Mouse (Mus musculus) splenic B cell, adult 2 months (primary cell): ENCODE results near the gene Cdc42bpg.
"Not testable (repeated sequence)": the region's sequence is repeated elsewhere in the genome, so short reads cannot be mapped to it uniquely, and the experiment has no call there.

Experiments
- DNase-seq: peaks from one replicate; pipeline ENCODE4 v3.0.0-alpha.2; 2011; ENCODE audit warnings: low read depth, low spot score
- H3K27me3 ChIP-seq: 2 replicates; pipeline ENCODE4 v1.6.1; 2012; ENCODE audit warnings: mild to moderate bottlenecking, low read length, moderate library complexity, mixed read lengths; ENCODE audit not compliant: control insufficient read depth, poor library complexity, insufficient read depth, severe bottlenecking
- H3K36me3 ChIP-seq: 2 replicates; pipeline ENCODE4 v1.6.1; 2012; ENCODE audit warnings: mild to moderate bottlenecking, low read length, moderate library complexity, mixed read lengths; ENCODE audit not compliant: control insufficient read depth, poor library complexity, insufficient read depth, severe bottlenecking

Gene Cdc42bpg

GRCm38 (mm10) chr19:6285226-6285625, 21.0 kb upstream of the Cdc42bpg start:
- Histone ChIP-seq H3K27me3 (no peaks in the 10 kb centered on the region), H3K36me3 (peaks cover 9% of the 10 kb centered on the region)
- DNase-seq = no peak

GRCm38 (mm10) chr19:6285632-6286433, 20.4 kb upstream of the Cdc42bpg start:
- H3K27me3 ChIP-seq = no peaks in the 10 kb centered on the region
- DNase-seq = no peak
- H3K36me3 ChIP-seq = peaks cover 9% of the 10 kb centered on the region

GRCm38 (mm10) chr19:6286434-6287401, 19.5 kb upstream of the Cdc42bpg start:
- DNase-seq = no peak
- Histone ChIP-seq H3K27me3 (no peaks in the 10 kb centered on the region), H3K36me3 (peaks cover 9% of the 10 kb centered on the region)

DNA sequence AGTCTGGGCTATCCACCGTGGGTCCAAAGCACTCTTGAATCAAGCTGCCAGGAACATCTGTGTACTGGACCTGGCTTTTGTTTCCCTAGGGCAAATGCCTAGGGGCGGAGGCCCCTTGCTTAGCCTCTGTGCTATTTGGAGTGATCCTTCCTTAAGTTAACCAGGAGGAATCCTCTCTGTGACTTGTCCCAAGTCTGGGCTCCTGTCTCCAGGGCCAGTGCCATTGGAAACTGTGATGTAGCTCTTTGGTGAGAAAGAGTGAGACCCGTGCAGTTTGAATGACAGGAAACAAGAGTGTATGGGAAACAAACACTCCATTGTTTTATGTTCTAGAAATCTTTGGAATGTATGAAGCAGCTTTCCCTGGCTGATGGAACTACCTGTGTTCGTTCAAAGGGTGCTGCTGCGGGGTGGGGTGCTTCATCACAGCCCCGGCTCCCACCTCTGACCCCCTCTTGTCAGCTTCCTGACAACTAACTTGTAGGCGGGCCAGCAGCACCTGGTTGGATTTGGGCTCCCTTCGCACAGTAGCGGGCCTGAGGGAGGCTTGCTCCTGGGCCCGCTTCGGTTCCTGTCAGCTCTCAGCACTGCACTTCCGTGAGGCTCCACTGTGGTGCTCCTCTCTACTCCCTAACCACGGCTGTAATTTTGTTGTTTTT, 17.9 kb upstream of the Cdc42bpg start:
- DNase-seq = no peak
- Histone ChIP-seq H3K36me3 (peaks cover 4% of the 10 kb centered on the region), H3K27me3 (no peaks in the 10 kb centered on the region)

DNA sequence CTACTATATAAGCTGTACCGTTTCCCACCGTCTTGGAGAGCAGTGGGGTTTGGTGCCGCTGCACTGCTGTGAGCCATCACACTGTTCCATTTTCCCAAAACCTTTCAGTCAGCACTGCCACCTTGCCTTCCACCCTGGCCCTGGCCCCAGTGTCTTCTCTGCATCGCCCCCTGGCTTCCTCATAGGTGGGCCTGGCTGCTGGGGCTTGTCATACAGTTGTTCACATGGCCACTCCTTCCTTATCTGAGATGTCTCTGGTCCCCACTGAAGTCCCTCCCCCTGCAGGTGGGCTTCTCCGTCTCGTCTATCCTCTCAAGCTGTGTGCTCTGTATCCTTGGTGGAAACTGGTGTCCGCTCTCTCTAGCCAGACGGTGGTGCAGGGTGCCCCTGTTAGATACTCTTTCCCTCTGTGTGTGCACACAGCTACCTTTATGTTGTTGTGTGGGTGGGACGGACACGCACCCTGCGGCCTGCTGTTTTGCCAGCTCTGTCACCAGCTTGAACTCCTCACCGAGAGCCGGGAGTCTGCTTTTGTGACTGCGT, 16.5 kb upstream of the Cdc42bpg start:
- DNase-seq = no peak
- Histone ChIP-seq H3K36me3 (peaks cover 3% of the 10 kb centered on the region), H3K27me3 (no peaks in the 10 kb centered on the region)

GRCm38 (mm10) chr19:6290720-6291116, 15.5 kb upstream of the Cdc42bpg start:
- H3K27me3 ChIP-seq, DNase-seq: not testable (repeated sequence)
- peaks cover 11% of the 10 kb centered on the region for H3K36me3 ChIP-seq

DNA sequence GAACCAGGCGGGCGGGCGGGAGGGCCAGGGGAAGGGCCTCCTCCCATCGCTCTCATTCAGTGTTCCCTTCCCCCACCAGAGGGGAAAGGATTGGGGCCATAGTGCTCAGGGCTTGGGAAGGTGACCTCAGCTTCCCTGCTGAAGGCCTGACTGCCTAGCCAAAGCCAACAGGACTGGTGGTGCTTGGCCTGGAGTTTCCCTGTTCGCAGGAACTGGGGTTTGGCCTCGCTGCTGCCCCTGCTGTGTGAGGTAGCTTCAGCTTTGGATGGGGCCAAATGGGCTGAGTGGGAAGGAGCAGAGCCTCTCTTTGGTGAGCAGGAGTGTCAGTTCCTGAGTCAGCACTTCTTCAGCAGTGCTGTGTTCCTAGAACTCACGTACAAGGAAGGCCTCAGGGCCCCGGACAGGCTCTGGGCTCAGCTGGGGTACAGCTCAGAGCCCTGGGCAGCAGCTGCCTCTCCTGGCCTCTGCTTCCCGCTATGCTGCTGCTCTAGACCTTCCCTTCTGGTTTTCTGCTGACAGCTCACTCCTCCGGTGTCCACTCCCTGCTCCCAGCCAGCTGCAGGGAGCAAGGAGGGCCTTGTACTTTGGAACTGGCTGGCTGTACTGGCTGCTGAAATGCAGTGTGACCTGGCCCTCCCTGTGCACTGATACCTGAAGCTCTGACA, 15.0 kb upstream of the Cdc42bpg start:
- peaks cover 9% of the 10 kb centered on the region for H3K36me3 ChIP-seq
- DNase-seq = no peak
- no peaks in the 10 kb centered on the region for H3K27me3 ChIP-seq

DNA sequence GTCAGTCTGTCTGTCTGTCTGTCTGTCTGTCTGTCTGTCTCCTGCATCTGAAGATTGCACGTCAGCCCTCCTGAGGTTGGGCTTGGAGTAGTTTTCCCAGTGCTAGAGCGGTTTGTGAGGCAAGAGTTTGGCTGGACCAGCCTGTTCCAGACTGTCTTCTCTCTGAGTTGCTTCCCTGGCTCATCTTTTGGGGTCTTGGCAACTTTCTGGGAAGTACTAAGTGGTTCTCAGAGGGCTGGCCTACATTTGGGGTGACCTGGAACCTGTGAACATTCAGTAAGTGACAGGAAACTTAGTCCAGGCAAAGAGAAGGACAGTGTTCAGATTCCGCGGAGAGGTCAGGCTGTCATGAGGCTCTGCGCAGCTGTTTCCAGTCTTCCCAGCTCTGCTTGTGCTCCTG, 14.0 kb upstream of the Cdc42bpg start:
- no peak for DNase-seq
- Histone ChIP-seq H3K36me3 (peaks cover 9% of the 10 kb centered on the region), H3K27me3 (no peaks in the 10 kb centered on the region)

GRCm38 (mm10) chr19:6294301-6294700, 12.0 kb upstream of the Cdc42bpg start:
- no peak for DNase-seq
- peaks cover 15% of the 10 kb centered on the region for H3K36me3 ChIP-seq
- no peaks in the 10 kb centered on the region for H3K27me3 ChIP-seq

DNA sequence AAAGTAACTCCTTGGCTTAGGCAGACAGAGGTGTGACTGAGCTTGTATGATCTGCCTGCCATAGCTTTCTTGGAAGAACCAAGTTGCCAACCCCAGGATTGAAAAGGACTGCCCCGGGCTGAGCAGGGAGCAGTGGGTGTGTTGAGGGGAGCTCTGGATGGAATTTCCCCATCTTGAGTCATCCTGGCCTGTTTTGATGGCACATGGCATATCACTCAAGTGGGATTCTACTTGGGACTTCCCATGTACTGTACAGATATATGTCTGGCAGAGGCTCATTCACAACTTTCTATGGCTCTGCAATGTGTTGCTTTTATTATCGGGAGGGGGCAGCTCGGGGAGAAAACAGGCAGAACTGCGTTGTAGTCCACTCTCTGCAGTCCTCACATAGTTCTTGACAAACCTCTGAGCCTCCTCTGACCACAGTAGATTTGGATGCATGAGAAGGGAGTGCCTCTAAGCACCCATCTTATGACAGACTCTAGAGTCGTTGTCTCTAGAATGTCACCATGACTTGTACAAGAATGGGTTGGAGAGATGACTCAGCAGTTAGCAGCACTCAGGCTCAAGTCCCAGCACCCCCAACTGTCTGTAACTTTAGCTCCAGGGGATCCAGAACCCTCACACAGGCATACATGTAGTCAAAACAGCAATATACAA, 9.6 kb upstream of the Cdc42bpg start:
- no peaks in the 10 kb centered on the region for H3K27me3 ChIP-seq
- peaks cover 15% of the 10 kb centered on the region for H3K36me3 ChIP-seq
- DNase-seq = no peak

DNA sequence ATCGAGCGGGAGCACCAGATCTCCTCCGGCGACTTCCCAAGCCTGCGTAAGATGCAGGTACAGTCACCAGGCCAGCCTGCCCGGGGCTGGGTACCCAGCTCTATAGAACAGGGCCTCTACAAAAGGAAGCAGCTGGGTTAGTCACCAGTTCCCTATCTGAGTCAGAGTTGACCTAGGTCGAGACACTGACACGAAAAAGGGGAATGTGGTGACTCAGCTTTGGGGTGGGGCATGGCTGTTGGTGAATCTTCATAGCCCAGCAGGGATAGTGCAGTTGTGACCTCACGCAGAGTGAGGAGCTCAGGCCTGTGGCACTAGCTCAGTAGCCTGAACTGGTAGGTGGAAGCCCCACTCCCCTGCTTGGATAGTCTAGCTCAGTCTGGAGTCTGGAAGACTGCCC, 8.6 kb upstream of the Cdc42bpg start:
- Histone ChIP-seq H3K27me3 (no peaks in the 10 kb centered on the region), H3K36me3 (peaks cover 15% of the 10 kb centered on the region)
- peak; percentile 42 for DNase-seq

- H3K36me3 ChIP-seq = peaks cover 15% of the 10 kb centered on the region
- no peak for DNase-seq
- H3K27me3 ChIP-seq = no peaks in the 10 kb centered on the region
These were observed 7.3 kb upstream of the Cdc42bpg start for GRCm38 (mm10) chr19:6299003-6299402.

GRCm38 (mm10) chr19:6299450-6300267, 6.6 kb upstream of the Cdc42bpg start:
- peak; percentile 42 for DNase-seq
- peaks cover 15% of the 10 kb centered on the region for H3K36me3 ChIP-seq

More at GRCm38 (mm10) chr19:6299450-6300267, 6.6 kb upstream of the Cdc42bpg start:
- no peaks in the 10 kb centered on the region for H3K27me3 ChIP-seq
